Mouse (Mus musculus): ENCODE data around the gene Hmg20a.

Gene Hmg20a

DNA sequence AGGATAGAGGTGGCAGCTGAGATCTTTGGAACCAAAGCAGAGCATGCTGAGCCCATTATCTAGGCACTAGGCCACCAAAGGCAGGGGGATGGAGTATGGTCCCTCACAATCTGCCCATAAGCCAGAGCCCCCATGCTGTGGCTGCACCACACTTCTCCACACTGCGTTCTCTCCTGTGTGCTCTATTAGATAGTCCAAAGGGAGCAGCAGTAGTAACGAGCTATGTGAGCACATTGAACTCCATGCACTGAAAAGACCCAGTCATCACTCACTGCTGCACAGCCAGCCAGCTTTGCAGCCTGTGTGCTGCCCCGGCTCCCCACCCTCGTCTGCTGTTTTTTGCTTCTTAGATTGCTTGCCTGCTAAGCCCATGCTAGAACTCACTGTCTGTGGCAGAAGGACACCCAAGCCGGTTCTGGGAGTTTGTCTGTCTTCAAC, 77.4 kb downstream of the Hmg20a start:
- DNase-seq (ENCODE audit: extremely low read depth, low read depth, low spot score) = no peak

DNA sequence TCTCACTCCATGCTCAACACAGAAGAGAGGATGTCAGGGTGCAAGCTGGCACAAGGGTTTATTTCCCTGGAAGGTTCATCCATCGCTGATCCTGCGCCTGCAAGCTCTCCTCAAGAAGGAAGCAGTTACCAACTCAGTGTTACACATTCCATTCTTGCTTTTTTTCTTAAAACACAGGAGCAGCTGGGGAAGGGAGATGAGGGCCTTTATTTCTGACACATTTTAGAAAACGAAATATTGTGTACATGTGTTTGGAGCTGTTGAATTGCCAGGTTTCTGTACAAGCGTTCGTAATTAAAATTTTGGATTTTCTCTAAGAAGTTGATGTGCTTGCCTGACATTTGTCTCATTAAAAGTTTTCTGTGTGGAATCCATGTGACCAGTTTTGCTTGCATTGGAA, 78.2 kb downstream of the Hmg20a start:
- no peak for DNase-seq (ENCODE audit: extremely low read depth, low read depth, low spot score)

DNA sequence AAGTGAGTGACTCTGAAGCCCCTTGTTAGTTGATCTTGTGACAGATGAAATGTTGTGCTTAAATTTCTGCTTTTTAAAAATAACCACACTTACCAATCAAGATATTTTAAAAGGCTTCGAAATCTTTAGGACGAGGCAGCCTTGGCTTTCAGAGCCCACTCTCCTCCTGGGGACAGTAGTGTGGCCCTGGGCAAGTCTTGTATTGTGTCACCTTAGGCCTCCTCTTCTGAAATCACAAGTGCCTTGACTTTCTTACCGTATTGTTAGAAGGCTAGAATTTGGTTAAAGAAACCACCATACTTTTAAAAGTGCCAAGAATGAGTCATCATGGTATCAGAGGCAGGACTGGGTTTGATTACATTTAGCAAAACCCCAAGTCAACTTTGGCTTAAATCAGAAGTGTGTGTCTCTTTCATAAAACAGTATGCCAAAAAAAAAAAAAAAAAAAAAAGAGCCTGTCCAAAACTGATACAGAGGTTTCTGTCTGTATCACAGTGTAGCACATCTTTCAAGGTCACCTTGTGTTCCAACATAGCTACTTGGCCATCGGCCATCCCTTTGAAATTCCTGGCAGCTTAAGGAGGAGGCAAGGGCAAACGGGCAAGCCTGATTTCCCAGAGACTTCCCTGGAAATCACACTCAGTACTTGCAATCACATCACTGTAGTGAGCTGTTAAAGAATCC, 78.9 kb downstream of the Hmg20a start:
- DNase-seq (ENCODE audit: extremely low read depth, low read depth, low spot score) = no peak

DNA sequence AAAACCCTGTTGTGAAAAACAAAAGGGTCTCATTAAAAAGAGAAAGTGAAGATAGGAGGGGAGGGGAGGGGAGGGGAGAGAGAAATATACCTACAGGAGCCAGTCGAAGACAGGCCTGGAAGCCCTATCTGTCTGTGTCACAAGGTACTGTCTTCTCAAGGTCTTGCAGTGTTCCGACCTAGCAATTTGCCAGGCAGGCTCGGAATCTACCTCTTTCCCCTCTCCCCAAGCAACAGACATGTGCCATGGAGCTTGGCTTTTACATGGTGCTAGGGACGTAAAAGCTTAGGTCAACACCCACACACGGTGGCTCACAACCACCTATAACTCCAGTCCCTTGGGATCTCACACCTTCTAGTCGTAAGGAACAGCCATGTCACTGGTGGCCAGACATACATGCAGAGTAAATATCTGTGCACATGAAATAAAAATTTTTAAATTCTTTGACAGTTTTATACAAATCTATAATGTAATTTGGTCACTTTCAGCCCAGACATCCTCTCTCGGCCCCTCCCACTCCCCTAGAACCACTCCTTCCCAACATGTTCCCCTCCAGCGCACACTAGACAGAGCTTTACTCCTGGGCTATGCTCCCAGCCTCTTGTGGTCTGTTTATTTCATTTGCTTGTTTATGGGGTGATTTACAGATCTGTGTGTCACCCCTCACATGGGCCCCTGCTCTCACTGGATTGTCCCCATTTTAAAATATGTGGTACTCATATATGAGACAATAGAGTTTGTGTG, 81.1 kb downstream of the Hmg20a start:
- DNase-seq (ENCODE audit: extremely low read depth, low read depth, low spot score) = no peak

DNA sequence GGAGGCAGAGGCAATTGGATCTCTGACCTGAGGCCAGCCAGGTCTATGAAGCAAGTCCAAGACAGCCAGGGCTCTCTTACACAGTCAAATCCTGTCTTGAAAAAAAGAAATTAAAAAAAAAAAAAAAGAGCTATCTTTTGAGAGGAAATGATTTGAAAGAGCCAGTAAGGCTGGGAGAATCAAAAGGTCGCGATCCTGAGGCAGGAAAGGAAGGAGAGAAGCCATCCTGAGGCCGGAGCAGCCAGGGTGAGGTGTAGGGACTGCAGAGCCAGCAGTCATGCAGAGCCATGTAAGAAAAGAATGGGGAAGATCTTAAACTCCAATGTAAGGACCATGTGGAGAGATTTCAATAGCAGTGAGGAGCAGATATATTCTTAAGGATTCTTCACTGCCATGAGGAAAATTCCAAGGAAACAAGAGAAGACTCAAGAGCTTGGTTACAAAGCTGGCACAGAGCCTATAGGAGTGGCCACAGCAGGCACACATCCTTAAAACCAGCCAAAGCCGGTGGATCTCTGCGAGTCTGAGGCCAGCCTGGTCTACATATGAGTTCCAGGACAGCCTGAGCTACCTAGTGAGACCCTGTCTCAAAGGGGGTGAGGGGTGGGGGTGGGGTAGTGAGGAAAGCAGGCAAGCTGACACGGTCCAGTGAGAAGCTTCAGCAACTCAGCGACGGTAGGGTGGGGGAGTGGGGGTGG, 82.6 kb downstream of the Hmg20a start:
- DNase-seq (ENCODE audit: extremely low read depth, low read depth, low spot score) = no peak

DNA sequence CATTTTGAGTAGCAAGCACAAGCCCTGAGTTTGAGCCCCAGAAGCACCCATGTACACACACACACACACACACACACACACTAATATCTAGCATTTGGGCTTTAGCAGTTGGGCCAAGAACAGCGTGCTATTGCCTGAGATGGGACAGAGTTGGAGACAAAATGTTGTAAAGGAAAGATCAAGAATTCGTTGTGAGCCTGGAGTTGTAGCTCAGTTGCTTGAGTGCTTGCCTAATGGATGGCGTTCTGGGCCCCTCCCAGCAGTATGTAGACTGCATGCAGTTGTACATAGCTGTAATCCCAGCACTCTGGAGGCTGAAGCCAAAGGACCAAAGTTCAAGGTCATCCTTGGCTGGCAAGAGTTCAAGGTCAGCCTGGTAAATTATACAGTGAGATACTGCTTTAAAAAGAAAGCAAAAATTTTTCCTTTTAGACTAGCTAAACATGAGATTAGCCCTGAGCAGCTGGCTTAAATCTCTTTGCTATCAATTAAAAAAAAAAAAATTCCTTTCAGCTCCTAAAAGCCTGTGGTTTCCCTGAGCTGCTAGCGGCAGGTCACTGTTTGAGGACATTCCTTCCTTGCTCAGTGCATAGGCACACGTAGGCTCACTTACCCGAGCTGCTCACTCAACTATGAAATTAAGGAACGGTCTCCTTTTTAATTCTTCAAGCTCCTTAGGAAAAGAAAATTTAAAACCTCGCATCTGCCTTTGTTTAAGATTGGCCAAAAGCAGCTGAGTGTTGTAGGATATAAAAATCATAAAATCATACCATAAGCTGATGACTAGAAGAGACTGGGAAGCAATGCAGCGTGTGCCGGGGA, 83.5 kb downstream of the Hmg20a start:
- DNase-seq (ENCODE audit: extremely low read depth, low read depth, low spot score) = no peak

DNA sequence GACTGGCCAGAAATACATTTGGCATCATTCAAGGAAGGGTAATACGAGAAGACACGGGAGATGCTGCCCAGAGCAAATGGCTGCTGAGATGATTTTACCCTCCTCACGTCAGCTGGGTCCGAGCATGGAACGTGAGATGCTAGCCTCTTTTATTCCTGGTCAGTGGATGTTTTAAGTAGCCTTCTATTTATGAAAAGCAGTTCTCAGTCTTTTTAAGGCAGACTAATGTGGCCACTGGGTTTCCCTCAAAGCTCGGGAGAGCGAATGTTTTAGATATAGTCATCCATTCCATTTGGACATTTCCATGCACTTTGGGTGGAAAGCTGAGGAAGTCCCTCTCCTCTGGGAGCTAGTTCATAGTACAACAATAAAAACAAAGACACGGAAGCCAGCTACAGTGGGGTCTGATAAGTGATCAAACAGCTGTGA, 84.1 kb downstream of the Hmg20a start:
- no peak for DNase-seq (ENCODE audit: extremely low read depth, low read depth, low spot score)

DNA sequence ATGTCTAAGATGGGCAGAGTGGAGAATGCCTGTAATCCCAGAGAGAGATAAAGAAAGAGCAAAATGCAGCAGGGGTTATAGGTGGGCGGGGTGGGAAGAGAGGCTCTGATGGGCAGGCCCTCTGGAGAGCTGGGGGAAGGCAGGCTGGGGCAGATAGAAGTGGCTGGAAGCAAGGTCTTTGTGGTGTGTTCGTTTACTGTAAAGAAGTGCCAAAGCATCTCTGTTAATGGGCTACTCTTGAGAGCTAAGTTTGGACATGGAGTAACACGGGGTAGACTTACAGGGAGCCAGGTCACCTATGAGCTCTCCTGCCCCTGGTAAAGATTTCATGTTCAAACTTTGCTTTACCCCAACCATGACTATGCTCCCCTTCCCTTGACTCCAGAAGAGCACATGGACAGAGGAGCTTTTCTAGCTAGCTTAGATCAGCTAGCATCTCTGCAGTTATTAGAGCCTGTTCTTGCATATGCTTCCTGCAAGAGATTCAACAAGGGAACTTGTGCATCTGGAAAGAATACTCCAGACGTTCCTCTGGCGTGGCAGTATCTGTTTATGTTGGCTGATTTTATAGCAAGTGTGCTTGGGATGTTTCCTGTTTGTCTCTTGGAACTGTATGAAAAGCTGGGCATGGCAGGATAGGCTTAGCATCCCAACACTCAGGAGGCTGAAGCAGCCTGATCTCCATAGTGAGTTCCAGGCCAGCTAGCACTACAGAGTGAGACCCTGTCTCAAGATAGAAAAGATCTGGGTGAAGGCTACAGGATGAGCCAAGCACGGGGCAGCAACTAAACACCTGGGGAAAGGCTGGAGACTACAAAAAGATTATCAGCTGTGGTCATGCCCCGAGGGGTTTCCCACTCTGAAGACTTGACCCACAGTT, 85.5 kb downstream of the Hmg20a start:
- no peak for DNase-seq (ENCODE audit: extremely low read depth, low read depth, low spot score)

DNA sequence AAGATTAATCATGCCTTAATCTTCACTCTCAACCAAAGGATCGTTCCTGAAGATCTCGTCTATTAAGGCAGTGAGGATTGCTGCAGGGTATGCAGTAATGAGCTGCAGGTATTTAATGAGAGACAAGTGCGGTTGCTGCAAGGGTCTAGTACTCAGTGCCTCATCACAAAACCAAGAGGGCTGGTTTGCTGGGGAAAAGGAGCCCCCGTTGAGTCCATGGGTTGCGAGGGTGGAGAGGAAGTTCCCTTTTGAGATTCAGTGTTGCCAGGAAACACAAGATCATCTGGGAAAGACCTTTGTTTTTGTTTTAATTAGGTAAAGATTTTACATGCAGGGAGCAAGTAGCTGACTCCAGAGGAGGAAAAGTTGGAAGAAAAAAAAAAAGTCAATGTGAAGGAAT, 86.1 kb downstream of the Hmg20a start:
- no peak for DNase-seq (ENCODE audit: extremely low read depth, low read depth, low spot score)

DNA sequence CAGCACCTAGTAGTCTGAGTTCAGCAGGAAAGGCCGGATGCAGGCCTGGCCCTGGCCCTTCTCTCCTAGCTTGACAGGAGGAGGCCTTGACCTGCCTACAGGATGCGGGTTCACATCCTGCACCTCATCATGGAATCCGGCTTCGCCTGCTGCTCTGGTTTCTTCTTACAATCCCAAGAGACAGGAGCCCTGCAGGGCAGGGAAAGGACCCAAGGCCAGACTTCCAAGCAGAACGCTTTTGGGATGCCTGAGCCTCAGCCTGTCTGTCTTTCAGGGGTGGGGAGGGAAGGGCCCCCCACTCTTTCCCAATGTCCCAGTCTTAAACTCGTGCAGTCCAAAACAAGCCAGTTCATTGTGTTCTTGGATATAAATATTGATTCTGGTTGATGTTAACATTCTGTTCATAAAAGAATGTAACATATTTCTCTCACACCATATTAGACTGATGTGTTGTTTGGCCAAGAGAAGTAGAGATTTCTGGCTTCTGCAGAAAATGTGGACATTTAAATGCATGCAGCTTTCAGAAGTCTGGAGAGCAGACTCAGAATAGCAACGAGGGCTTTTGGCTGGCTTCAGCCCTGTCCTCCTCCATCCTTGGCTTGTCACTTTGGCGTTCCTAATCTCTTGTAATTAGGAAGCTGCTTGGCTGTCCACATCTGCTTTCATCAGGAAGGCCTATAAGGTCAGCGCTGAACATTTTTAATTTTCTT, 86.8 kb downstream of the Hmg20a start:
- DNase-seq (ENCODE audit: extremely low read depth, low read depth, low spot score) = no peak

DNA sequence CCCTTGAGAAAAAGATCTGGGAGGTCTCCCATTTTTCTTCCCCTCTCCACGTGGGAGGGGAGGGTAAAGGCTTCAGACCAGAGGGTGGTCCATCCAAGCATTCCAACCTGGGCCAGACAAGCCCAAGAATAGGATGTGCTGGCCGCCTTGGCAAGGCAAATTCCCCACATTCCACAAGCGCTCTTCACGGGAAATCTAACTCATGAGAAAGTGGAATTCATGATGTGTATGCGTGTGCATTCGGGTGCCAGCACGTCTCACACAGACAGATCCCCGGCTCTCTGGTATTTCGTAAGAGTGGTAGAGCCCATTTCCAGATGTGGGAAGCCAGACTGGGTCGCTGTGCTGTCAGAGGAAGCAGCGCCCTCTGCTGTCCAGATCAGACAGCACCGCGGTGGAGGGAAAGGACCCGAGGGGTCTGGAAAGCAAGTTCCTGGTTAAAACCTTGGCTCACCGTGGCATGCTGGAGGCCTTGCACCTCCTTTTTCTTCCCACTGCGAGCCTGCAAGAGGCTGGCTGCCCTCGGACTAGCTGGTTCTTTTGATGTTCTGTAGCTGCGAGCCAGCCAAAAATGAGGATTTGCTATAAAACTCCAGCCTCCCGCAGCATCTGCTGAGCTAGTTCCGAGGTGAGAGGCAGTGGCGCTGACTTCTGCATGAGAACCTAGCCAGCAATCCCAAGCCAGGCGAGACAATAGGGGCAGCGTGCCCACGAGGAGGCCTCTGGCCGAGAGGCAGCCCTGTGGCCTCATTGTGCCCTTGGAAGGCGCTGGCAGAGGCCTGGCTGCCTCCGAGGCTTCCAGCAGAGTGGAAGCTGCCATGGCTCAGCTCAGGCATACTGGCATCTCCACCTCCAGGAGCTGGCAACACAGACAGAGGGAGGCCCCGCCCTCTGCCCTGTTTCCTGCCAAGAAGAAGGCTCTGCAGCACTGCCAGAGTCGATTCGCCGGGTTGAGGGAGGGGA, 87.7 kb downstream of the Hmg20a start:
- peak; percentile 50 for DNase-seq (ENCODE audit: extremely low read depth, low read depth, low spot score)

DNA sequence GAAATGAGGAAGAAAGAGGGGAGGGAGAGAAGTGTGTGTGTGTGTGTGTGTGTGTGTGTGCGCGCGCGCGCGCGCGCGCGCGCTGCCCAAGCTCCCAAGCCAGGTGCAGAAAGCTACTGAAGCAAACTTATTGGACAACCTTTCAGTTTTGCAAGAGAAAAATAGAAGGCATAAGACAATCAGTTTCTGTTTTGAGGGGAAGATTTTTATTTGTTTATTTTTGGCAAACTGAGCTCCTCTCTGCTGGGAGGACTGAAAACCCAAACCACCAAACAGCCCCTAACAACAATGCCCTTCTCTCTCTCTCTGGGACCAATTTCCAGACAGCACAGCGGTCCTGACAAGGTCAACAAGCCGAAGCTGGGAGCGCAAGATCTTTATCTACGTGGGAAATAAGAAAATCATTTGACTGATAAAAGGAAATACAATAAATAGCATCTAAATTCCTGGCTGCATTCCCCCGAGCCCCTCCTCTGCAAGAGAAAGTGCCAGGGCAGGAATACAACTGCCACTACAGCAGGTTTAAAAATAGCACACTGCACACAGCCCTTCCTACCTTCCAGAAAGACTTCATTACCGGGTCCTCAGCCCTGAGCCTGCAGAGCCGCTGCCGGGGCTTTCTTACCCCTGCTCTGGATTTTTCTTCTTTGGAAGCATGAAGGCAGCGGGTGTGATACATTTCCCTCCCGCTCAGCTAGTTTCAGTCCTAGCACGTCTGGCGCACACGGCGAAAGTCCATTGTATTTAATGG, 88.7 kb downstream of the Hmg20a start:
- DNase-seq (ENCODE audit: extremely low read depth, low read depth, low spot score) = no peak

DNA sequence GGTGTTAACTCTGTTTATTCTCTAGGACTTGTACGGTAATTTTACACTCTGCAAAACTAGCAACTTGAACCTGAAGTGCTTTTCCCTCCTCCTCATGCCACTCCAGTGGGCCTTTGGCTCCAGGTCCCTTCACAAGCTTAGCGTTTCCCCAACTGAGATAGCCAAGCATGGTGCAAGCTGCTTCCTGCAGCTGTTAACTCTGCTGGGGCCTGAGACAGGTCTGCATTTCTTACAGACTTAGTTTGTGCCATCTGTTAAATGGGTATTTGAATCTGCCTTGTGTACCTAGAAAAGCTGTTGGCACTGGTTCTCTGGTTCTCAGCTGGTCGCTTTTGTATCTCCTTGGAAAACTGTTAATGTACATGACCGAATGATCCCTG, 89.3 kb downstream of the Hmg20a start:
- no peak for DNase-seq (ENCODE audit: extremely low read depth, low read depth, low spot score)

DNA sequence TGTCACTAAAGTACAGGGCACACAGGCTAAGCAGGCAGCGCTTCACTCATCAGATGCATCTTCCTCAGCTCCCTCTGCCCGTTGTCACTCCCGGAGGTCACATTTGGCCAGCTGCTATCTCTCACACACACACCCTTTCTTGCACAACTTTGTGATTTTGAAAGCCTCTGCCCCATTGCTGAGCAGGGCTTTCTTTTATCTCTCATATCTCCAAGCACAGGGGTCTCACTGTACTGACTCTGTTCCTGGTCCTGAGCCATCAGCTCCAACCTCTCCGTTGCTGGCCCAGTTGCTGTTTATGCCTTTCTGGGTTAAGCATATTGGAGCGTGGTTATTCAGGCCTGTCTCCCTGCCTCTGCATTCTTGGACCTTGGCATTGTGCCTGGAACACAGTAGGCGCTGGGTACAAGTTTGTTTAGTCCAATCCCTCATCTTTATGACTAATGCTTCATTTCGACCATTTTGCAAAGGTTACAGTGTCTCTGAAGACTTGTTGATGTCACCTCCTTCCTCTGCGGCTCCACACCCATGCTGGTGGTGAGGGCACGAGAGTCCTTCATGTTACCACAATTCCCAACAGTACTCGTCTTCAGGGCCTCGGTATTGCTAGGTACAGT, 90.5 kb downstream of the Hmg20a start:
- no peak for DNase-seq (ENCODE audit: extremely low read depth, low read depth, low spot score)

DNA sequence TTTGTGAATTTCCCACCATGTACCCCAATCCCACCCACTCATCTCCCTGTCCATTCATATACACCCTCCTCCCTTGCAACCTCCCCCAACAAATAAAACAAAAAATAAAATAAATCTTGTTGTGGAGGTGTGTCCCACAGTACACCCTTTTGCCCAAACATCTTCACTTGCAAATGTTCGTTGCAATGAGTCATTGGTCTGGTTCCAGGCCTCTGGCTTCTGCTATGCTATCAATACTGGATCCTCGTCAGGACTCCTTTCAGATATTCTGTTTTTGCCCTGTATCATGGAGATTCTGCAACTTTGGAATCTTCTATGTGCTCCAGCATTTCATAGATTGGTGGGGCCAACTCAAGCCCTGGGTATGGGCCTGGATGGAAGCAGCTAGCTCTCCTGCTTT, 91.9 kb downstream of the Hmg20a start:
- no peak for DNase-seq (ENCODE audit: extremely low read depth, low read depth, low spot score)

DNA sequence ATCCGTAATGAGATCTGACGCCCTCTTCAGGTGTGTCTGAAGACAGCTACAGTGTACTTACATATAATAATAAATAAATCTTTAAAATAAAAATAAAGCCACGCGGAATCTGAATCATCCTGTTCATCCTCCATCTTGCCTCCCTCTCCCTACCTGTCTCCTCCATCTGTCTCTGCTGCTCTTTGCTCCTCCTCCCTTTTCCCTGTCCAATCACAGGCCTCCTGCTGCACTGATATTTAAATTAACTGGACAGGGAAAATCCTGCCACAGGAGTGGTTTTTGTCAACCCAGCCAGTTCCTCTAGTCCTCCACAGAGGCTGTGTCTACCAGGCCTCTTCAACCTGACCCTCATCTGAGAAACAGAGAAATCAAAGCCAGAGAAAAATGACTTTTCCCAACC, 94.1 kb downstream of the Hmg20a start:
- no peak for DNase-seq (ENCODE audit: extremely low read depth, low read depth, low spot score)

DNA sequence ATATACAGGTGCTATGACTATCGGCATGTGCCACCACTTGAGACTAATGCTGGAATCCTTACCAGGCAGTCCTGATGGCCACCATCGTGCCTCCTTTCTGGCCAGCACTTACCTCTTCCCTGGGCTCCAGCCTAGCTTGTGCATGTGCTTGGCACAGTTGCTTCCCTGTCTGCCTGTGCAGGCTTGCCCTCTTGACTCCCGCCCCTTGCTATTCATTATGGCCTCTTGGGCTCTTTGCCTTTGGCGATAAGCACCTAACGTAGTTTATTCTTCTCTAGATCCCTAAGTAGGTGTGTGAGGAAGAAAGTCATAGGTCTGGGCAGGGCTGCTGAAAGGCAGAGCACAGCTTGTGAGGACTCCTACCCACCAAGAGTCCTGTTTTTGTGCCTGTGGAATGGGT, 96.7 kb downstream of the Hmg20a start:
- peak; percentile 43 for DNase-seq (ENCODE audit: extremely low read depth, low read depth, low spot score)
